Mouse (Mus musculus): Measurements from ENCODE around the gene Gm20683. TPM values are rescaled to one million over a fixed set of nuclear protein-coding genes. Genes with fewer than 3 reads are reported as not detected.
"Not testable (repeated sequence)": the region's sequence is repeated elsewhere in the genome, so short reads cannot be mapped to it uniquely, and the experiment has no call there.

Gene Gm20683
- polyA plus RNA-seq, 1 experiment from 2014 or later, result 2.9 TPM

DNA sequence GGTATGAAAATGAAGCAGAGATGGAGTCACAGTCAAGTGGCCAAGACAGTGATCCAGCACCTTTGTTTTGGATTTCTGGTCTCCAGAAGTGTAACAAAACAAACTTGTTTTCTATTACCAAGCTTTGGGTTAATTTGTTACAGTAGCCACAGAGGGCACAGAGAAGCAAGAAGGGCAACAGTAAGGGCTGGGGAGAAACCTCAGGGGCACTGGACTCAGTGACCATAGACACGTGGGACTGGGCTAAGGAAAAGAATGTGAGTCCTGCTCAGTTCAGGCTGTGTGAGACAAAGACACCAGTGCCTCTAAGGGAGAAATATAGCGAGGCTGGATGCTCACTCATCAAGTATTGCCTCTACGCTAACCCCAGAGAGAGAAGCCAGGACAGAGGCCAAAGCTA, 31.1 kb upstream of the Gm20683 start:
- no peaks in the 10 kb centered on the region for H3K9me3 ChIP-seq
- peaks cover 32% of the 10 kb centered on the region for H3K4me1 ChIP-seq
- no peak for ATAC-seq (ENCODE audit: insufficient number of reproducible peaks, insufficient read depth, low FRiP score, low TSS enrichment, low read depth)
- H3K9ac ChIP-seq, result no peak overlapping the region
- H3K27me3 ChIP-seq, result no peaks in the 10 kb centered on the region
- no peak overlapping the region for H3K4me3 ChIP-seq
- H3K36me3 ChIP-seq, result peaks cover 2% of the 10 kb centered on the region
- 82% methylated on average over 3 of the region's 3 CpGs for WGBS
- no peak overlapping the region for H3K27ac ChIP-seq
- no peak overlapping the region for H3K4me2 ChIP-seq

DNA sequence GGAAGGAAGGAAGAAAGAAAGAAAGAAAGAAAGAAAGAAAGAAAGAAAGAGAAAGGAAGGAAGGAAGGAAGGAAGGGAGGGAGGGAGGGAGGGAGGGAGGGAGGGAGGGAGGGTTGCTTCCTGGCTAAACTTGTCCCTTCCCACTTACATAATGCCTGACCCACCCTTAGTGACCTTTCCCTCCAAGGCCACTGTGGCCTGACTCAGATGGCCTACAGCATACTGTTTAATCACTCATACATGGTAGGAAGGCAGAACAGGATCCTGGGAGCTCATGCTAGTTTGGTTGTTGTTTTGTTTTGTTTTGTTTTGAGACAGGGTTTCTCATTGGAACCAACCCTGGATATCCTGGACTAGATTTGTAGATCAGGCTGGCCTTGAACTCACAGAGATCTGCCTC, 30.0 kb upstream of the Gm20683 start:
- not testable (repeated sequence) for ATAC-seq (ENCODE audit: insufficient number of reproducible peaks, insufficient read depth, low FRiP score, low TSS enrichment, low read depth); H3K27ac ChIP-seq

DNA sequence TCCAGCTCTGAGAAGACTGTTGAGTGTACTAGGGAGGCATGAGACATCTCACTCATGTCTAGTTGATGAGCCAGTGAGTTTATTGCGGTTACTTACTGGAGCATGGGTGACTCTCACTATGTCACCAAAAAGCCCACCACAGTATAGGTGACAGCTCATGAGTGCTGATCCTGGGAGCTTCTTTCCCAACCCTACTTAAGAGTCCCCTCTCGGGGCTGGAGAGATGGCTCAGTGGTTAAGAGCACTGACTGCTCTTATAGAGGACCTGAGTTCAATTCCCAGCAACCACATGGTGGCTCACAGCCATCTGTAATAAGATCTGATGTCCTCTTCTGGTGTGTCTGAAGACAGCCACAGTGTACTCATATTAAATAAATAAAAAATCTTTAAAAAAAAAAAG, 28.4 kb upstream of the Gm20683 start:
- Histone ChIP-seq H3K9me3 (no peaks in the 10 kb centered on the region), H3K36me3 (no peaks in the 10 kb centered on the region)
- ATAC-seq (ENCODE audit: insufficient number of reproducible peaks, insufficient read depth, low FRiP score, low TSS enrichment, low read depth), result no peak

More for the DNA sequence above, 30.0 kb upstream of the Gm20683 start:
- not testable (repeated sequence) for H3K27me3 ChIP-seq, H3K4me2 ChIP-seq, H3K36me3 ChIP-seq, H3K4me3 ChIP-seq, H3K9me3 ChIP-seq, H3K9ac ChIP-seq
- H3K4me1 ChIP-seq, result peaks cover 29% of the 10 kb centered on the region

DNA sequence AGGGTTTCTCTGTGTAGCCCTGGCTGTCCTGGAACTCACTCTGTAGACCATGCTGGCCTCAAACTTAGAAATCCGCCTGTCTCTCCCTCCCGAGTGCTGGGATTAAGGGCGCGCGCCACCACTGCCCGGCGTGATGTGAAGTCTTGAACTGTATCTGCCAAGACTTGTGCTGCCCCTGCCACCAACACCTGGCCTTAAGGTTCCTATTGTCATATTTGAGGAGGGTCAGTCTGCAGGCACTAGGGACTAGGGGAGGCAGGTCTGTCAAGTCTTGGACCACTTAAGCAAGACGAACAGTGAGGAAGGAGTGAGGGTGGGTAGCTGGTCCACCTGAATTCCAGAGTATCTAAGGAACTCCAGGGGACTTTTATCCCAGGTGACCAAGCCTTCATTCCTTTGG, 27.9 kb upstream of the Gm20683 start:
- Histone ChIP-seq H3K4me2 (no peak overlapping the region), H3K27ac (no peak overlapping the region), H3K4me3 (no peak overlapping the region), H3K36me3 (no peaks in the 10 kb centered on the region), H3K27me3 (no peaks in the 10 kb centered on the region), H3K4me1 (peaks cover 21% of the 10 kb centered on the region), H3K9me3 (no peaks in the 10 kb centered on the region), H3K9ac (no peak overlapping the region)
- 90% methylated on average over 8 of the region's 8 CpGs for WGBS
- ATAC-seq (ENCODE audit: insufficient number of reproducible peaks, insufficient read depth, low FRiP score, low TSS enrichment, low read depth), result no peak

More for the DNA sequence above, 28.4 kb upstream of the Gm20683 start:
- H3K27me3 ChIP-seq, result no peaks in the 10 kb centered on the region
- no peak overlapping the region for H3K4me2 ChIP-seq
- no peak overlapping the region for H3K4me3 ChIP-seq
- H3K9ac ChIP-seq, result no peak overlapping the region
- H3K4me1 ChIP-seq, result peaks cover 21% of the 10 kb centered on the region
- WGBS, result 87% methylated on average over 2 of the region's 2 CpGs
- H3K27ac ChIP-seq, result no peak overlapping the region

DNA sequence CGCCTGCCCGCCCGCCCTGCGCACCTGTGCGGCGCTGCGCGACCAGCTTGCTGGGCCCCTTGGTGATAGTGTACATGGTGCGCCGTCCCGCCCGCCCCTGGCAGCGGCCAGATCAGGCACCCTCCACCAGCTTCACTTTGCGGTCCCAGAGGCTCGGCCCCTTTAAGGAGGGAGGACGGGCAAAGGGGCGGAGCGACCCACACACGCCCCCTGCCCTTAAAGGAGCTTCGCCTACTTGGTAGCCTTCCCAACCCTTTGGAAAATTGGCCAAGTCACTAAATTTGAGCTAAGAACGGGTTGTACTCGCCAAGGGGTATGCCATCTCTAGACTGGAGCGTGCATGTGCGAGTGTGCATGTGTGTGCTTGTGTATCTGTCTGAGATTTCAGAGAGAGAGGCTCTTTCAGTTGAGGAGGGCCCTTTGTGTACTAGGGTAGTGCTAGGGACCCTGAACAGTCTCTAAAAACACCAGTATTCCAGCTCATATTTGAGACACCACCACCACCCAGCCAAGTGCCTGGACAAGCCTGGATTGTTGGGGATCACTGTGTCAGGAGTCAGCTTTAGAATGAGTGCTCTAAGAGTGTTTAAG, 27.1 kb upstream of the Gm20683 start, which contains the start of gene Mcrip2:
TSS of gene Mcrip2 (minus strand) at position 164 of the 591 bp plus-strand sequence.
- no peaks in the 10 kb centered on the region for H3K9me3 ChIP-seq
- no peaks in the 10 kb centered on the region for H3K36me3 ChIP-seq
- H3K27me3 ChIP-seq, result no peaks in the 10 kb centered on the region
- H3K9ac ChIP-seq, result peak within 1 kb of the TSS; percentile 73
- H3K4me1 ChIP-seq, result peaks cover 15% of the 10 kb centered on the region
- peak; percentile 84 for ATAC-seq (ENCODE audit: insufficient number of reproducible peaks, insufficient read depth, low FRiP score, low TSS enrichment, low read depth)
- WGBS, result under 1% methylated on average over 24 of the region's 24 CpGs
- H3K4me2 ChIP-seq, result peak within 1 kb of the TSS; percentile 100
- peak within 1 kb of the TSS; percentile 71 for H3K27ac ChIP-seq
- H3K4me3 ChIP-seq, result peak within 1 kb of the TSS; percentile 68

DNA sequence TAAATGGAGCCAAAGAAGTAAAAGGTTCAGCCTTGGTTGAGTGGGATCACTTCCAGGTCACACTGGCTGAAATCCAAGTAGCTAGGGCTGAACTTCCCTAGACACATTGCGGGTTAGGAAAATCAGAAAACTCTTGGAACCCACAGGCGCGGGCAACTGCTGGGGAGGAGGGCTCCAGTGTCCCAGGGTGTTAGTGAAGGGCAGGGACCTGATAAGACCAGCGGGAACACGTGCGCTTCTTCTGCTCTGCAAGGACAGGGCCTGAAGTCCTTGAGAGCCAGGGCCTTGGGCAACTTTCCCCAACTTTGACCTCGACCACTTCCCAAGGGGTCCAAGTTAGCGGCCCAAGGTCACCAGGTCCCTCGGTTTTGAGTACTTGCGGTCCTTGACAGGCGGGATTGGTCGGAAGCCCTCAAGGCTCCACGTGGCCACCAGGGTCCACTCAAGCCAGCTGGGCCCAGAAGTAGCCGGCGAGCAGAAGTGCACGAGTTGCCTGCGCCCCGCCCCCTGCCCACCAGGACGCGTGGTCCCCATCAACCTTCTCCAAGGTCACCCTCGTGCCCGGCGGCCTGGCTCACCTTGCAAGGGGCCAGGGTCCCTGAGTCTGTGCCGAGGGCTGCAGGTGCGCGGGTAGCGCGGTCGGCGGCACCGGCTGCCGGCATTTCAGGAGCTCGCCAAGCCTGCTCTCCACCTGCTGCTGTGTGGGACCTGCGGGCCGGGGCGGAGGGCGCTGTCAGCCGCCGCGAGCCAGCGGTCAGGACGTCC, 26.5 kb upstream of the Gm20683 start:
- Histone ChIP-seq H3K9me3 (no peaks in the 10 kb centered on the region), H3K4me3 (peak overlapping the region; percentile 68), H3K4me1 (peaks cover 15% of the 10 kb centered on the region), H3K27ac (no peak overlapping the region), H3K36me3 (no peaks in the 10 kb centered on the region), H3K9ac (peak overlapping the region; percentile 73), H3K27me3 (no peaks in the 10 kb centered on the region), H3K4me2 (peak overlapping the region; percentile 100)
- ATAC-seq (ENCODE audit: insufficient number of reproducible peaks, insufficient read depth, low FRiP score, low TSS enrichment, low read depth), result peak; percentile 53; the same call in 1 of the 2 replicates
- under 1% methylated on average over 42 of the region's 42 CpGs for WGBS

DNA sequence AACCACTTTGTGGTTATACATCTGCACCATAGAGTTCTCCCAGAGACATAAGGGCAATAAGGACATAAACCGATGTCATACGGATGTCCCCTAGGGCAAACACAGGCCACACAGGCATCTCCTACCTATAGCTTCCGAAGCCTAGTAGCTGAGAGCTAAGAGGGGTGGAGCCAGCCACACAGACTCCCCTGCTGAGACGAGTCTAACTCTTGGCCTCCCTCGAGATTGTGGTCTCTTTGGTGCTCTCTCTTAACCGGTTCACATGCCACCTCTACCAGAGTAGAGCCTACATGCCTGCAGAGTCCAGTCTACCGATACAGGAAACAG, 25.9 kb upstream of the Gm20683 start:
- 12% methylated on average over 7 of the region's 7 CpGs for WGBS

DNA sequence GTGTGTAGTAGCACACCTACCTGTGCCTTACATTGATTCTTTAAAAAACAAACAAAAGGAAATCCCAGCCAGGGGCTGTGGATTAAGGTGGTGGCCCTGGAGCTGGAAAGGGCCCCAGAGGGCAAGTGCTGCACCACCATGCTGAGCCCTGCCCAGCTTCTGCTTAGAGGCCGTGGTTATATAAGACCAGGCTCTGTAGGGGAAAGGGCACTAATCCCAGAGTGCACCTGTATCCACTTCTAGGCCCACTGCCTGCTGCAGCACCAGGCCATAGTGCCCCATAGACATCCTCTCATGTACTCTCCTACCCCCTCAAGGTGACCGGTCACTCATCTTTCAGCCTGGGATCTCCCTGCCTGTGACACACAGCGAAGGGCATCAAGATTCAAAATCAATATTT, 24.6 kb upstream of the Gm20683 start:
- Histone ChIP-seq H3K4me3 (no peak overlapping the region), H3K27ac (no peak overlapping the region), H3K9ac (no peak overlapping the region), H3K9me3 (no peaks in the 10 kb centered on the region), H3K27me3 (no peaks in the 10 kb centered on the region), H3K4me2 (no peak overlapping the region), H3K4me1 (peaks cover 20% of the 10 kb centered on the region), H3K36me3 (no peaks in the 10 kb centered on the region)
- no peak for ATAC-seq (ENCODE audit: insufficient number of reproducible peaks, insufficient read depth, low FRiP score, low TSS enrichment, low read depth)
- 89% methylated on average over 3 of the region's 3 CpGs for WGBS

More for the DNA sequence above, 25.9 kb upstream of the Gm20683 start:
- ATAC-seq (ENCODE audit: insufficient number of reproducible peaks, insufficient read depth, low FRiP score, low TSS enrichment, low read depth), result no peak
- Histone ChIP-seq H3K9me3 (no peaks in the 10 kb centered on the region), H3K4me2 (peak overlapping the region; percentile 100), H3K9ac (peak overlapping the region; percentile 73), H3K27ac (no peak overlapping the region), H3K4me1 (peaks cover 15% of the 10 kb centered on the region), H3K36me3 (no peaks in the 10 kb centered on the region), H3K27me3 (no peaks in the 10 kb centered on the region), H3K4me3 (peak overlapping the region; percentile 68)

DNA sequence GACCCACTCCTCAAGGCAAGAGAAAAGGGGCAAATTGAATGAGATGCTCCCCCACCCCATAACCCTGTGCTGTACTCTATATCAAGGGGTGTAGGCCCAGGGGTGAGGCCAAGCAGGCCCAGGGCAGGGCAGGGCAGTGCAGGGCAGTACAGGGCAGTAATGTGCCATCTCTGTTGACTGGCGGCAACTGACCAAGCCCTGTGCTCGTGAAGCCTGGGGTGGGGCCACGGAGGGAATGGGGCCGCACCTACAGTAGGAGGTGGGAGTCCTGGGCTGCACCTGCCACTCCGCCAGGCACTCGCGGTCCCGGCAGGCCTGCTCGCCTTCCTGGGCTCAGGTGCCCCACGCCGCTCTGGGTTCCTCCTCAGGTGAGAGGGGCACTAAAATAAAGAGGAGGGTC, 23.7 kb upstream of the Gm20683 start:
- H3K9me3 ChIP-seq, result no peaks in the 10 kb centered on the region
- WGBS, result 88% methylated on average over 11 of the region's 11 CpGs
- H3K27ac ChIP-seq, result no peak overlapping the region
- no peak for ATAC-seq (ENCODE audit: insufficient number of reproducible peaks, insufficient read depth, low FRiP score, low TSS enrichment, low read depth)
- H3K9ac ChIP-seq, result no peak overlapping the region
- H3K4me1 ChIP-seq, result peaks cover 27% of the 10 kb centered on the region
- H3K36me3 ChIP-seq, result no peaks in the 10 kb centered on the region
- no peaks in the 10 kb centered on the region for H3K27me3 ChIP-seq
- H3K4me2 ChIP-seq, result no peak overlapping the region
- no peak overlapping the region for H3K4me3 ChIP-seq

DNA sequence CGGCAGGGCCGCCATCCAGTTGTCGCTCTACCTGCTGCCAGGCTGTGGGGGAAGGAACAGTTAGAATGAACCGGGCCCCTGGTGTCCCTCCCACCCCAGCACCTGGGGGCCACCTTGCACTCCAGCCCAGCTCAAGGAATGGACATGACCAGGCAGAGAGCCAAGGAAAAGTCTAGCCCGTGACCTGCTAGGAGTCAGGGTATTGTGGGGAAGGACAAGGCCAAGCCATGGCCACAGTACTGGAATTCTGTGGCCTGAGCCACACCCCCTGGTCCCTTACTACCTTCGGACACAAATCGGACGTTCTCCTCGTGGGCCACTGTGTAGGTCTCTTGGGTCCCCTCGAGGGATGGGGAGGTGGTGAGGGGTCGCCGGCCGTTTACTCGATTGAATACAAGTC, 22.7 kb upstream of the Gm20683 start:
- Histone ChIP-seq H3K4me2 (no peak overlapping the region), H3K36me3 (no peaks in the 10 kb centered on the region), H3K27me3 (no peaks in the 10 kb centered on the region), H3K4me1 (peaks cover 37% of the 10 kb centered on the region), H3K4me3 (no peak overlapping the region), H3K27ac (no peak overlapping the region), H3K9ac (no peak overlapping the region; the same call in 1 of the 2 replicates), H3K9me3 (no peaks in the 10 kb centered on the region)
- 89% methylated on average over 14 of the region's 14 CpGs for WGBS
- ATAC-seq (ENCODE audit: insufficient number of reproducible peaks, insufficient read depth, low FRiP score, low TSS enrichment, low read depth), result no peak

DNA sequence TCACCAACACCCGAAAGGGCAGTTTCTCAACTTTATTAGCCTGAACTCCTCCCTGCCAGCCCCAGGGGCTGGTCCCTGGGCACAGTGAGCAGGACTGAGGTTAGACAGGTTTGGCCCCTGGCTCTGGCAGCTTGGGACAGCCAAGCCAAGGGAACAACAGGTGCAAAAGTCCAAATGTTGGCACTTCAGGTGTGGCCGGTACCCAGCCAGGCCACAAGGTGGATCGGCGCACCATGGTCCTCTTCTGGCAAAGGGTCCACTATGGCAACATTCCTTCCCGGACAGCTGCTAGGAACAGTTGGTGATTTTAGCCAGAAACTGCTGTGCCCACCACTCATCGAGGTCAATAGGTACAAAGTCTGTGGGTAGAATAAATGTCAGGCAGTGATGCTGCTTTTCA, 22.1 kb upstream of the Gm20683 start:
- Histone ChIP-seq H3K9me3 (no peaks in the 10 kb centered on the region), H3K27ac (no peak overlapping the region), H3K4me1 (peaks cover 34% of the 10 kb centered on the region), H3K4me2 (no peak overlapping the region), H3K27me3 (no peaks in the 10 kb centered on the region), H3K9ac (no peak overlapping the region; the same call in 1 of the 2 replicates), H3K36me3 (0 out of 2 replicates have a peak, but pooled peaks cover 4% of the 10 kb centered on the region), H3K4me3 (no peak overlapping the region)
- ATAC-seq (ENCODE audit: insufficient number of reproducible peaks, insufficient read depth, low FRiP score, low TSS enrichment, low read depth), result no peak
- 88% methylated on average over 6 of the region's 6 CpGs for WGBS

Data from embryonic facial prominence, embryonic 13.5 days (tissue).